Mouse (Mus musculus) c-Kit-positive CD71-positive TER-119-positive erythroid progenitor cells, embryonic 14.5 days (primary cell): ENCODE measurements around the gene Zfp341.

ENCODE experiments used
- DNase-seq: peaks from one replicate; pipeline ENCODE4 v3.0.0-alpha.2; 2013; ENCODE audit warnings: low spot score

The Zfp341 gene

GRCm38 (mm10) chr2:154633876-154634644, 21.0 kb downstream of the Zfp341 start:
- DNase-seq, result peak; percentile 63

DNA sequence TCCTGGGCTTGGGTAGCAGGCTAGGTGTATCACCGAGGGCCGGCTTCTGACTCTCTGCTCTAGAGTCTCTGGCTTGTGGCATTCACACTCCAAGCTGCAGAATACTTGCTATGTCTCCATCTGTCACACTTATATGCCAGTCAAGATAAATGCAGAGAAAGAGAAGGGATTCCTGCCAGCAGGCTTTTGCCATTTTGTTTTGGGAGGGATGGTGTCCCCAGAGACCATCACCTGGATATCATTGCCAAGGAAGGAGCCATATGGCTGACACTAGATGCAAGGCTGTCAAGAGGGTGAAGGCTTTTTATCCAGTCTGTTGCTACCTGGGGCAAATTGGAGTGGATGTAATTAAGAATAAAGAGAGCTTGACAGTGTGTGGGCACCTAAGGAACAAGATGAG, 22.7 kb downstream of the Zfp341 start:
- no peak for DNase-seq

- DNase-seq, result no peak
Observed at GRCm38 (mm10) chr2:154638521-154638920, 25.4 kb downstream of the Zfp341 start.

- no peak for DNase-seq
Observed at GRCm38 (mm10) chr2:154639115-154639514, 26.0 kb downstream of the Zfp341 start.

GRCm38 (mm10) chr2:154641176-154641575, 28.1 kb downstream of the Zfp341 start:
- DNase-seq, result no peak

GRCm38 (mm10) chr2:154642005-154642459, 28.9 kb downstream of the Zfp341 start:
- DNase-seq, result no peak

- no peak for DNase-seq
Observed at GRCm38 (mm10) chr2:154642712-154643385, 29.8 kb downstream of the Zfp341 start.

DNA sequence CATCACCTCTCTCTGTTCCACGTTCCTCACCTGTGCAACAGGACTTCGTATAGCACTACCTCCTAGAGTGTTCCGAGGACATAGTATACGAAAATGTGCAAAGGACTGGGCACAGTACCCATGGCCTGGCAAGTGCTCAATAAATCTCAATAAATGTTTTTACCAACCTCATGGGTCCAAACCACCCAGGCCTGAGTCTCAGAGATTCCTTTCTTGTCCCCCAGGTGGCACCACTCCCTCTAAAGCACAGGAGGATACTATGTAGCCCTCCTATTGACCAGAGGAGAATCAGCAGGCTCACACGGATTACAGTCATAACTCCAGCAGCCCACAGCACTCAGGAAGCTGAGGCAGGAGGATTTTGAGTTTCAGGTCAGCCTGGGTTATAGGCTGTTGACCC, 33.5 kb downstream of the Zfp341 start:
- no peak for DNase-seq

- DNase-seq, result no peak
Observed at GRCm38 (mm10) chr2:154648086-154648485, 35.0 kb downstream of the Zfp341 start.

DNA sequence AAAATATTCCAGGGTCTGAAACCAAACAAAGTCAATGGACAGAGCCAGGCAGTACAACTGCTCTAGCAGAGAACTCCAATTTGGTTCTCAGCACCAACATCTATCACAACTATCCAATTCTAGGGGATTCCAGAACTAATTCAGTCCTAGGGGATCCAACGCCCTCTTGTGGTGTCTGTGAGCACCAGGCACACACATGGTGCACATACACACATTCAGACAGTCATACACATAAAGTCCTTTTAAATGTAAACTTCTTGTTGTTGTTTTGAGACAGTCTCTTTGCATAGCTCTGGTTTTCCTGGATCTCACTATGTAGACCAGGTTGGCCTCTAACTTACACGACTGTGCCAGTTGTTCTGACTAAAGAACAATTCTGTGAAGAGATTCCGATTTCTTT, 37.3 kb downstream of the Zfp341 start:
- no peak for DNase-seq

DNA sequence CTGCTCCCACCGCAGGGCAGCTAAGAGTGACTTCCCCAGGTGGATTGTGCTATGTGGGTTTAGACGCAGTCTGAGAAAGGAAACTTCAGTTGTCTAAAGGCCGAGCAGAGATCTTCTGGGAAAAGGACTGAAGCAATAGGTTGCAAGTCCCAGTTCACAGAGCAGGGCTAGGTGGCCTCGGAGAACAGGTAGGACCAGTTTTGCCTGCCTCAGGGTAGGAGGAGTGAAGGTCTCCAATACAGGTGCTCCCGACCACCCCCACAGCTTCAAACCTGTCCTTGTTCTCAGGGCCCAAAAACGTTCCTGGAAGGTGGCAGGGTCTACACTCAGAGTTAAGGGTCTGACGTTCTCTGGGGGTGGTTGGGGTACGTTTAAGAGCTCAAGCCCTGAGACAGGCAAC, 38.3 kb downstream of the Zfp341 start, which contains the start of gene Chmp4b:
Chmp4b (plus strand) TSS at position 343 of the 400 bp plus-strand sequence.
- DNase-seq, result no peak

GRCm38 (mm10) chr2:154654976-154655375, 41.9 kb downstream of the Zfp341 start:
- DNase-seq, result no peak

DNA sequence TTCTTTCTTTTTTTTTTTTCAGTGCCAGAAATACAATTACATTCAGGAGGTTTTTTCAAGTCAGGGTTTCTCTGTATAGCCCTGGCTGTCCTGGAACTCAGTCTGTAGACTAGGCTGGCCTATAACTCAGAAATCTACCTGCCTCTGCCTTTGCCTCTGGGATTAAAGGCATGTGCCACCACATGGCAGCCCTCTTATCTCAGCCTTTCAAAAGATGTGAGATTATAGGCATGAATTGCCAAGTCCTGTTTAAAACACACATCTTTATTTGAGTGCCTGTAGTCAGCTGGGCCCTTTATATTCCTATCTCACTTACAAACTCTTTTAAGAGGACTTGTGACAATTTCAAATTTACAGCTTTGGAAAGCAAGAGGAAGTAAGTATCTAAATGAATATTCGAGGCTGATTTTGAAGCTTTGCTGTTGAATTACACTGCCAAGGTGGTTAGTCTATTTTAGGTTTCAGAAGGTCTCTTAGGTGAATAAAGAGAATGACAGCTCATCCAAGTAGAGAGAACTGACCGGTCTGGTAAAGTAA, 42.8 kb downstream of the Zfp341 start:
- peak; percentile 34 for DNase-seq

GRCm38 (mm10) chr2:154656710-154657485, 43.8 kb downstream of the Zfp341 start:
- peak; percentile 96 for DNase-seq

DNA sequence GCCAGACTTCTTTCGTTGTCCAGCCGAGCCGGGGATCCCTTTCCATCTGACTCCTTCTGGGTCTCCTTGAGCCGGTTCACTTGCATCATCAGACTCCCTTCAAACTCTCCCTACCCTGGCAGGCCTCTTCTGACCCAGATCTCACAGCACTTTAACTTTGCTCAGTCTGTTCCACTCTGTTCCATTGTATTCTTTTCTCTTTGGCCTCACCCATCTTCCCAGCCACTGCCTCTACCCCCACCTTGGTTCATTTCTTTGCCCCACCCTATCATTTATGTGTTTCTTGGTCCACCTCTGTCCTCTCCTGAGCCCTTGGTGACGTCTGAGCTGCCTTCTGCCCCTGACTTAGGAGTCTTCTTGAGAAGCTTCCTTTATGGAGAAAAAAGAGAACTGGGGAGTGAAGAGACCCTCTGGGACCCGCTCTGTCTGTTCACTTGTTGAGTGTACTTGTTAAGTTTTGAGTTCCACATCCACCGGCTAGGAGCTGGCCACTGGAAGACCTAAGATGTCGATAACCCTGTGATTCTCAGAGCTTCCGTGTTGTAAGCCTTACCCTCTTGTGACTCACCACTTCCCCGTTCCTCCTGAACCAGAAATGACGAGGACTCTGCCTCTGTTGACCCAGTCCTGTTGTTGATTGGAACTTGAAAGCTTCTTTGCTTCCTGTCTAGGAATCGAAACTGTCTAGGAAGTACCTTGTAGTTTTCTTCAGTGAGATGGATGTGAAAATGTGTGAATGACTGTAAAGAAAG, 44.6 kb downstream of the Zfp341 start:
- DNase-seq, result peak; percentile 64

- no peak for DNase-seq
Observed at GRCm38 (mm10) chr2:154659070-154659469, 46.0 kb downstream of the Zfp341 start.

- no peak for DNase-seq
Observed at GRCm38 (mm10) chr2:154659531-154660074, 46.5 kb downstream of the Zfp341 start.

- no peak for DNase-seq
Observed at GRCm38 (mm10) chr2:154668680-154669079, 55.6 kb downstream of the Zfp341 start.

DNA sequence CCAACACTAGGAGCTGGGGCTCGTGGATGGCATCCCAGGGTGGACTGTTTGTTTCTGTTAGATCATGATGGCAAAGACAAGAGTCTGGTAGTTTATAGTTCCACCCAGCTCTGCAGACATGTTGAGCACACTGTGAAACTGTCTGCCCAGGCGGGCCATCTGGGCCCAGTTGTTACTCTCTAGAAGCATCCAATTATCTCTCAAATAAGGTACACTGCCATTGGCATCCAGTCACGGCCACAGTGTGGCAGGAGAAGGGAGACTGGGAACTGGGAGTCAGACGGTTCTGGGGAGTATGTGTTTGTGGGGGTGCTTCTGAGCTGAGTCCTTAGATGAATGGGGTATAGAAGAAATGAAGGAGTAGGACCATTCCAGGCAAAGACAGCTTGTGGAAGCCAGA, 57.0 kb downstream of the Zfp341 start:
- no peak for DNase-seq

DNA sequence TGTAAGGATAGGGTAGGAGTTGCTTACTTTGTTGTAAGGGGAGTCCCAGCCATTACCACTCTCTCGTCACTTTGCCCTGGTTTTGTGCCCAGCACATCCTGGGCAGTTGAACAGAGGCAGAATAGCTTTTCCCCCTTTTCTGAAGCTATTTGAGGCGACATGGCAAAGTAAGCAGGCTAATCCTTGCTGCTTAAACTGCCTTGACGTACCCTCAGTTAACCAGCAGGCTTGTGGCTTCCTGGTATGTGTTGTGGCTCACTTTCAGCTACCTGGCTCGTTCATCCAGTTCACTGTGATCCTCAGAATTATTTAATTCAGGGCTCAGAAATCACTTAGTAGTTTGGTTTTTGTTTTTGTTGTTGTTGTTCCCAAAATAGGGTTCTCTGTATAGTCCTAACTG, 57.6 kb downstream of the Zfp341 start:
- no peak for DNase-seq

DNA sequence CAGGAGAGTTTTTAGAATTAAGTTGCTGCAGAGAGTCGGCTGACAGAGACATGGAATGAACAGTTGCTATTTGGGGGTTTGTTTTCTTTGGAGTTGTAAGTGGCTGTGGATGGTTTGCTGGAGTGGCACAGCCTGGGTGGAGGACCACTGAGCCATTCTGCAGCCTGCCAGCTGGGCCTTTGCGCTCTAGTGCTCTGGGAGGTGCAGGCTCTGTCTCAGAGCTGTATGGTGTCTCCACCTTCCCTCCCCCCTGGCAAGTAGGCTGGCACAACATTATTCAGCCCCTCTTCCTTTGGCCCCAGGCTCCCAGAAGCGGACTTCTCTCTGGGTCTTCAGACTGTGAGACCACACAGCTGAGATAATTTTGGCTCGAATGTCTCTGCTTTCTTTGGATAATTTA, 60.9 kb downstream of the Zfp341 start:
- no peak for DNase-seq
